In genomic region chr16:92708718-92709117, GRCm38 (mm10) we compare ENCODE assay signal across 12 mouse cellular contexts.
A peak's percentile ranks its signal among the peaks of the same experiment; 100 is the strongest.
DNase-seq lines count a peak whose midpoint lies in the region; ATAC-seq and TF ChIP-seq lines count a peak whose summit lies in the region.
"Had no signal": no experiment of that assay in that cellular context is flagged by ENCODE, and none has a peak within 500 bp of the region (broad histone marks: within the 10 kb centered on the region; RNA-seq: fewer than 3 reads in every experiment).

No protein-coding gene starts in this region.

- no peaks in the 10 kb centered on the region for H3K27me3 ChIP-seq in thymus, adult 2 months (ENCODE audit: control insufficient read depth, insufficient read depth, low read length)
- no peaks in the 10 kb centered on the region for H3K27me3 ChIP-seq in stomach, postnatal 0 days (ENCODE audit: control insufficient read depth, insufficient read depth, low read length)
- peaks cover 76% of the 10 kb centered on the region for H3K27me3 ChIP-seq in heart, embryonic 10.5 days (ENCODE audit: insufficient read depth, poor library complexity, severe bottlenecking)
- H3K27me3 ChIP-seq: lung, embryonic 15.5 days had no signal

- WGBS in thymus, adult 2 months = 84% methylated on average over 4 of the region's 4 CpGs
- WGBS in stomach, postnatal 0 days = 69% methylated on average over 4 of the region's 4 CpGs
- 45% methylated on average over 4 of the region's 4 CpGs for WGBS in heart, embryonic 10.5 days

- no peak for ATAC-seq in stomach, postnatal 0 days (ENCODE audit: low FRiP score, low TSS enrichment)
- ATAC-seq: inflammation-experienced regulatory T-cells, adult 6 months; midbrain, embryonic 13.5 days had no signal

- no peak for TF ChIP-seq CTCF in thymus, adult 2 months (IDR thresholded peaks at IDR 0.05; ENCODE audit: borderline replicate concordance, control insufficient read depth, extremely low read depth, insufficient read depth, low read length, poor library complexity)
- TF ChIP-seq CTCF in stomach, postnatal 0 days (IDR thresholded peaks at IDR 0.05; ENCODE audit: low read depth) = peak; percentile 33; the same call in 1 of the 2 replicates

- H3K36me3 ChIP-seq in thymus, adult 2 months (ENCODE audit: control insufficient read depth, insufficient read depth, low read length) = no peaks in the 10 kb centered on the region
- no peaks in the 10 kb centered on the region for H3K36me3 ChIP-seq in stomach, postnatal 0 days (ENCODE audit: control insufficient read depth, insufficient read depth, low read length)
- no peaks in the 10 kb centered on the region for H3K36me3 ChIP-seq in heart, embryonic 10.5 days
- H3K36me3 ChIP-seq: lung, embryonic 15.5 days; midbrain, embryonic 13.5 days had no signal

- H3K9ac ChIP-seq in stomach, postnatal 0 days (ENCODE audit: low read length) = no peak overlapping the region
- H3K9ac ChIP-seq: lung, embryonic 15.5 days; midbrain, embryonic 13.5 days had no signal

- peaks cover 25% of the 10 kb centered on the region for H3K4me1 ChIP-seq in thymus, adult 2 months (replicated peaks; ENCODE audit: control insufficient read depth, insufficient read depth, low read length)
- no peaks in the 10 kb centered on the region for H3K4me1 ChIP-seq in stomach, postnatal 0 days (replicated peaks; ENCODE audit: control insufficient read depth, insufficient read depth)
- H3K4me1 ChIP-seq in heart, embryonic 10.5 days = no peaks in the 10 kb centered on the region
- H3K4me1 ChIP-seq: midbrain, embryonic 13.5 days had no signal

- H3K4me2 ChIP-seq in stomach, postnatal 0 days (replicated peaks; ENCODE audit: low read depth) = no peak overlapping the region
- H3K4me2 ChIP-seq: lung, embryonic 15.5 days; midbrain, embryonic 13.5 days had no signal

- H3K27ac ChIP-seq in thymus, adult 2 months (ENCODE audit: control insufficient read depth, insufficient read depth, low read length) = no peak overlapping the region
- H3K27ac ChIP-seq in stomach, postnatal 0 days (replicated peaks) = no peak overlapping the region
- no peak overlapping the region for H3K27ac ChIP-seq in heart, embryonic 10.5 days
- H3K27ac ChIP-seq: lung, embryonic 15.5 days; midbrain, embryonic 13.5 days had no signal

- no peak for TF ChIP-seq POLR2A in thymus, adult 2 months (IDR thresholded peaks at IDR 0.05; ENCODE audit: control insufficient read depth, extremely low read depth, insufficient read depth, low read length, poor library complexity)

- no peak for TF ChIP-seq EP300 in stomach, postnatal 0 days (optimal IDR thresholded peaks at IDR 0.05)

- H3K4me3 ChIP-seq in thymus, adult 2 months (ENCODE audit: control insufficient read depth, insufficient read depth, low read length) = no peak overlapping the region
- H3K4me3 ChIP-seq in stomach, postnatal 0 days (ENCODE audit: low read depth, low read length) = no peak overlapping the region
- H3K4me3 ChIP-seq in heart, embryonic 10.5 days = no peak overlapping the region
- H3K4me3 ChIP-seq: lung, embryonic 15.5 days; midbrain, embryonic 13.5 days had no signal

- no peaks in the 10 kb centered on the region for H3K9me3 ChIP-seq in stomach, postnatal 0 days (ENCODE audit: control insufficient read depth, low read length)
- no peaks in the 10 kb centered on the region for H3K9me3 ChIP-seq in heart, embryonic 10.5 days
- H3K9me3 ChIP-seq: lung, embryonic 15.5 days; midbrain, embryonic 13.5 days had no signal

- DNase-seq in thymus, adult 2 months = peak; percentile 47
- DNase-seq in thymus, postnatal 0 days (ENCODE audit: low spot score) = no peak
- DNase-seq in MEL-GATA-1-ER (ENCODE audit: extremely low read depth, low read depth) (peak; percentile 73), liver (peak; percentile 50)
- DNase-seq in stomach, postnatal 0 days (ENCODE audit: low spot score) = no peak
- no peak for DNase-seq in adrenal gland, postnatal 25 days
- DNase-seq in urinary bladder, postnatal 10 days (ENCODE audit: low spot score) = no peak
- DNase-seq in heart, embryonic 10.5 days (ENCODE audit: low spot score) = no peak
- DNase-seq: cerebellum, adult 8-10 months had no signal

Comparison
In these comparisons a context has a peak if more than half of its experiments do, and no peak if none do; other contexts are left out.
1. DNase-seq: peak in thymus, adult 2 months (single experiment), MEL-GATA-1-ER (single experiment) and liver (single experiment); none in thymus, postnatal 0 days (single experiment), stomach, postnatal 0 days (single experiment), adrenal gland, postnatal 25 days (single experiment), urinary bladder, postnatal 10 days (single experiment) and heart, embryonic 10.5 days (single experiment).